Mouse (Mus musculus) gonadal fat pad, adult 2 months (tissue): ENCODE results near the gene Sdr9c7. TPM values are rescaled to one million over a fixed set of nuclear protein-coding genes. Genes with fewer than 3 reads are reported as not detected.

Experiments used
- polyA plus RNA-seq: library from polyadenylated mRNA; depleted of rRNA; stranded (reverse); fragments of >200 nt; gene quantifications from 2 replicates; pipeline ENCODE4 v1.2.3, GENCODE M21; 2012; rRNA removed

The Sdr9c7 gene
- polyA plus RNA-seq, 1 experiment: 0.04 TPM

Other genes with a start within 250 kb of the Sdr9c7 start
- 3.5 and 4.4 TPM in 2 replicates for gene Nemp1, start 231.6 kb upstream of the Sdr9c7 start, polyA plus RNA-seq
- 35.9 and 41.2 TPM in 2 replicates for gene Nab2, start 229.9 kb upstream of the Sdr9c7 start, polyA plus RNA-seq
- 0.15 and 0.22 TPM in 2 replicates for gene Myo1a, start 193.3 kb upstream of the Sdr9c7 start, polyA plus RNA-seq
- gene Tac2, start 174.0 kb upstream of the Sdr9c7 start, polyA plus RNA-seq: 1.1 TPM in 2 replicates
- 8.8 and 11.6 TPM in 2 replicates for gene Zbtb39, start 159.0 kb upstream of the Sdr9c7 start, polyA plus RNA-seq
- 5.0 and 5.1 TPM in 2 replicates for gene Gpr182, start 146.8 kb upstream of the Sdr9c7 start, polyA plus RNA-seq
- 0.59 and 0.98 TPM in 2 replicates for gene Rdh1, start 138.8 kb upstream of the Sdr9c7 start, polyA plus RNA-seq
- 1.1 and 1.3 TPM in 2 replicates for gene Rdh16f1, start 138.7 kb upstream of the Sdr9c7 start, polyA plus RNA-seq
- gene Rdh9, start 122.1 kb upstream of the Sdr9c7 start, polyA plus RNA-seq: 0.31 TPM in 1 of 2 replicates, not detected in the other
- gene Rdh16, start 97.4 kb upstream of the Sdr9c7 start, polyA plus RNA-seq: 1.6 and 2.2 TPM in 2 replicates
- gene Rdh19, start 48.6 kb upstream of the Sdr9c7 start, polyA plus RNA-seq: not detected in 2 replicates
- gene Rdh16f2, start 32.0 kb upstream of the Sdr9c7 start, polyA plus RNA-seq: 0.09 and 0.11 TPM in 2 replicates
- gene Rdh7, start 9.7 kb upstream of the Sdr9c7 start, polyA plus RNA-seq: 0.36 and 1.4 TPM in 2 replicates
- 0.53 TPM in 1 of 2 replicates, not detected in the other for gene Hsd17b6, start 109.1 kb downstream of the Sdr9c7 start, polyA plus RNA-seq
- 3.0 and 3.3 TPM in 2 replicates for gene Prim1, start 116.7 kb downstream of the Sdr9c7 start, polyA plus RNA-seq
- gene Naca, start 137.1 kb downstream of the Sdr9c7 start, polyA plus RNA-seq: 200 and 240 TPM in 2 replicates
- 21.0 and 41.0 TPM in 2 replicates for gene Ptges3, start 160.4 kb downstream of the Sdr9c7 start, polyA plus RNA-seq
- gene Atp5b, start 184.8 kb downstream of the Sdr9c7 start, polyA plus RNA-seq: 2,186 and 2,996 TPM in 2 replicates
- gene Baz2a, start 193.1 kb downstream of the Sdr9c7 start, polyA plus RNA-seq: 32.2 and 38.6 TPM in 2 replicates